Mouse (Mus musculus): ENCODE results near the gene 4930432M17Rik. TPM values are rescaled to one million over a fixed set of nuclear protein-coding genes. Genes with fewer than 3 reads are reported as not detected.

The 4930432M17Rik gene
- polyA plus RNA-seq, 1 experiment from 2014 or later: not detected

GRCm38 (mm10) chr3:121645447-121645846 lies 25.1 kb upstream of the 4930432M17Rik start:
- WGBS: 29% methylated on average over 7 of the region's 7 CpGs
- Histone ChIP-seq H3K36me3 (no peaks in the 10 kb centered on the region), H3K27ac (replicated peaks) (no peak overlapping the region), H3K4me1 (replicated peaks) (no peaks in the 10 kb centered on the region), H3K4me3 (no peak overlapping the region), H3K9ac (no peak overlapping the region), H3K4me2 (no peak overlapping the region), H3K9me3 (no peaks in the 10 kb centered on the region), H3K27me3 (no peaks in the 10 kb centered on the region)
- no peak for ATAC-seq (ENCODE audit: low FRiP score, low read depth)

GRCm38 (mm10) chr3:121646364-121647048 lies 24.1 kb upstream of the 4930432M17Rik start:
- H3K4me3 ChIP-seq: no peak overlapping the region
- 72% methylated on average over 9 of the region's 9 CpGs for WGBS
- H3K36me3 ChIP-seq: no peaks in the 10 kb centered on the region
- ATAC-seq (ENCODE audit: low FRiP score, low read depth): no peak
- no peaks in the 10 kb centered on the region for H3K27me3 ChIP-seq
- H3K4me2 ChIP-seq: no peak overlapping the region
- no peaks in the 10 kb centered on the region for H3K4me1 ChIP-seq (replicated peaks)
- no peak overlapping the region for H3K9ac ChIP-seq
- H3K9me3 ChIP-seq: no peaks in the 10 kb centered on the region
- H3K27ac ChIP-seq (replicated peaks): no peak overlapping the region

DNA sequence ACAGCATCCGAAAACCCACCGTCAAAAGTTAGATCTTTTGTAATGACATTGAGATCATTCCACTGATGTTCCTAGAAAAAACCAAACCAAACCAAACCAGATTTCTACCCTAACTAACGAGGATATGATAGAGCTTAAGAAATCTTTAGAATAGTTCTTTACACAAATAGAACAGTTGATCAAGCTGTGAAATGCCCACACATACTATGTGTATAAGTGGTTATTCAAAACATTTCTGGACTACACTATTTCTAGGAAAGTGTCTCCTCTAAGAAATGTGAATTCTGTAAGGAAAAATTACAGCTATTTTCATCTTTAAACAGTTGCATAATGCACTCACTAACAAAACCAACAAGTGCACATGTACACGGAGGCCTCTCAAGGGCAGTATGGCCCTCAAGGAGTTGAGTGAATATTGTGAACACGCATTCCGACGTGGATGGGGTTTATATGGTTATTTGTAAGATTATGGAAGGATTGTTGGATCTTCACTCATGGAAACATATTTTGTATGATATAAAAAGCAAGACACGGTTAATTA lies 22.3 kb upstream of the 4930432M17Rik start:
- Histone ChIP-seq H3K27ac (replicated peaks) (no peak overlapping the region), H3K9ac (no peak overlapping the region), H3K27me3 (no peaks in the 10 kb centered on the region), H3K4me3 (no peak overlapping the region), H3K9me3 (no peaks in the 10 kb centered on the region), H3K36me3 (no peaks in the 10 kb centered on the region), H3K4me1 (replicated peaks) (no peaks in the 10 kb centered on the region), H3K4me2 (no peak overlapping the region)
- no peak for ATAC-seq (ENCODE audit: low FRiP score, low read depth)
- WGBS: 91% methylated on average over 8 of the region's 8 CpGs

GRCm38 (mm10) chr3:121650052-121650671 lies 20.4 kb upstream of the 4930432M17Rik start:
- no peak overlapping the region for H3K9ac ChIP-seq
- no peak overlapping the region for H3K4me2 ChIP-seq
- WGBS: 71% methylated on average over 10 of the region's 10 CpGs
- H3K4me3 ChIP-seq: no peak overlapping the region
- no peaks in the 10 kb centered on the region for H3K36me3 ChIP-seq
- H3K9me3 ChIP-seq: no peaks in the 10 kb centered on the region
- no peak for ATAC-seq (ENCODE audit: low FRiP score, low read depth)
- H3K27ac ChIP-seq (replicated peaks): no peak overlapping the region
- no peaks in the 10 kb centered on the region for H3K4me1 ChIP-seq (replicated peaks)
- no peaks in the 10 kb centered on the region for H3K27me3 ChIP-seq

- ATAC-seq (ENCODE audit: low FRiP score, low read depth): no peak
- WGBS: 68% methylated on average over 3 of the region's 3 CpGs
These were observed 18.9 kb upstream of the 4930432M17Rik start for GRCm38 (mm10) chr3:121651710-121652109.

DNA sequence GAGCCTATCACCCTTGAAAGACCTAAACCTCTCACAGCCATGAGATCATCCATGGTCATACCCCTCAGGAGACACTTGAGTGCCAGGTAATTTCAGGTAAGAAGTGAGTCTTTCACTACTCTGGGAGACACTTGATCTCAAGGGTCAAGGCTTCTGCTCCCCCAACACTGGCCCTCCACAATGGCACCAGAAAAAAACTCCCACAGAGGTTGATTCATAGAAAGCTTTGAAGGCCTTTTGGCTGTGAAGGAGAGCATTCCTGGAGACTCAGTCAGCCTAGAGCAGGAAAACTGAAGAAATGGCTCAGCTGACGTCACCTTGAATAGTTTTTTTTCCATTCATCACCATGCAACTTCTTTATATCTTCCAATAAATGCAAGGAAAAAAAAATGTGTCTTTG lies 18.4 kb upstream of the 4930432M17Rik start:
- no peak overlapping the region for H3K27ac ChIP-seq (replicated peaks)
- no peak overlapping the region for H3K9ac ChIP-seq
- no peak overlapping the region for H3K4me3 ChIP-seq
- no peaks in the 10 kb centered on the region for H3K4me1 ChIP-seq (replicated peaks)
- H3K4me2 ChIP-seq: no peak overlapping the region
- H3K27me3 ChIP-seq: no peaks in the 10 kb centered on the region
- WGBS: 71% methylated on average over 1 of the region's 1 CpGs
- H3K36me3 ChIP-seq: no peaks in the 10 kb centered on the region
- no peak for ATAC-seq (ENCODE audit: low FRiP score, low read depth)
- H3K9me3 ChIP-seq: no peaks in the 10 kb centered on the region

More at GRCm38 (mm10) chr3:121651710-121652109, 18.9 kb upstream of the 4930432M17Rik start:
- H3K36me3 ChIP-seq: no peaks in the 10 kb centered on the region
- no peak overlapping the region for H3K9ac ChIP-seq
- H3K27me3 ChIP-seq: no peaks in the 10 kb centered on the region
- no peaks in the 10 kb centered on the region for H3K4me1 ChIP-seq (replicated peaks)
- no peaks in the 10 kb centered on the region for H3K9me3 ChIP-seq
- H3K4me3 ChIP-seq: no peak overlapping the region
- H3K27ac ChIP-seq (replicated peaks): no peak overlapping the region
- no peak overlapping the region for H3K4me2 ChIP-seq

DNA sequence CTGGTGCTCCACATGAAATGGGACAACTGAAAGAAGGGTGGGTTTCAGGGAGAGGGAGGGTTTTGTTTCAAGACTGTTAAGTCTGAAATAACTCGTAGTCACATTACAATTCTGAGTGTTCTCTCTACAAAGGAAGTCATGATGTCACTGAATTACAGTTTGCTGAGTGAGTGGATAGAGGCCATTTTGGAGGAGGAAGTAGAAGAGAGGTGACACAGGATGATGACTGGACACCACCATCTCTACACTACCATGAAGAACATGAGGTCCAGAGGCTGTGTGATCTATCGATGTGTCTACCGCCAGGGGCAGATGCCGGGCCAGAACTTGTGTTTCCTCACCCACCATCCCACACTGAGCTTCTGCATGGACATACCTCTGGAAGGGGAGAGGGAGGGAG lies 13.6 kb upstream of the 4930432M17Rik start:
- no peaks in the 10 kb centered on the region for H3K4me1 ChIP-seq (replicated peaks)
- H3K9ac ChIP-seq: no peak overlapping the region
- no peak overlapping the region for H3K4me2 ChIP-seq
- no peaks in the 10 kb centered on the region for H3K9me3 ChIP-seq
- H3K27ac ChIP-seq (replicated peaks): no peak overlapping the region
- ATAC-seq (ENCODE audit: low FRiP score, low read depth): no peak
- H3K27me3 ChIP-seq: no peaks in the 10 kb centered on the region
- 96% methylated on average over 4 of the region's 4 CpGs for WGBS
- no peak overlapping the region for H3K4me3 ChIP-seq
- no peaks in the 10 kb centered on the region for H3K36me3 ChIP-seq

DNA sequence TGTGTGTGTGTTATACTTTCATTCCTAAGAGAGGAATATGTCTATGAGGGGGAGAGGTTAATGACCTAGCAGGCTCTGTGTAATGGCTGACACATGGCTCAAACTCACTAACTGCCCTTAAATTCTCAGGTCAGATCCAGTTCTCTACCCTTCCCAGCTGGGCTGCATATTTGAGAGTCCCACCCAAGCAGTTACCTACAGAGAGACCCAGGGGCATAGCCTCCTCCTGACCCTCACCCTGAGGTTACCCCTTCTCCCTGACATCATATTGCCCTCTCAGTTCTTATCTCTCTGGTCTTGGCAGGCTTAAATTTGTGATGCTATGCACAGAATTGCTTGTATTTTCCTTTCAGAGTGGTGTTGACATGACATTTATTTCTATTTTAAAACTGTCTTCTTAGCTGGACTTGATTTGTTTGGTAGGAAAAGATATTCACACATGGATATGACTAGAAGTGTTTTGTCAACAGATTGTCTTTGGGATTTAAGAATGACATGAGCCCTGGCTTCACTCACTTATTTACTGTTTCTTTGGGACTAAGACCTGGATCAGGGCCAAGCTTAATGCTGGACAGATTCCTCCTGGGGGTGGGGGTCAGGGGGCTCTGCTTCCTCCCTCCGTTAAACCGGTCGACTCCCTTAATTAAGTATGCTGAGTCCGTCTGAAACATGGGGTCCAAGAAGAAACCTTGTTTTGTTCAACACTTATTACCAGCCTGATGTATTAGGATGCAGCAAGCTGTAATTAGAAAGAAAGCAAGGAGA lies 7.7 kb upstream of the 4930432M17Rik start:
- no peak overlapping the region for H3K27ac ChIP-seq (replicated peaks)
- ATAC-seq (ENCODE audit: low FRiP score, low read depth): no peak
- H3K4me1 ChIP-seq (replicated peaks): no peaks in the 10 kb centered on the region; the same call in 1 of the 2 replicates
- H3K4me3 ChIP-seq: no peak overlapping the region
- H3K4me2 ChIP-seq: no peak overlapping the region
- H3K9ac ChIP-seq: no peak overlapping the region
- H3K9me3 ChIP-seq: no peaks in the 10 kb centered on the region
- no peaks in the 10 kb centered on the region for H3K36me3 ChIP-seq
- H3K27me3 ChIP-seq: no peaks in the 10 kb centered on the region
- WGBS: 37% methylated on average over 4 of the region's 4 CpGs

DNA sequence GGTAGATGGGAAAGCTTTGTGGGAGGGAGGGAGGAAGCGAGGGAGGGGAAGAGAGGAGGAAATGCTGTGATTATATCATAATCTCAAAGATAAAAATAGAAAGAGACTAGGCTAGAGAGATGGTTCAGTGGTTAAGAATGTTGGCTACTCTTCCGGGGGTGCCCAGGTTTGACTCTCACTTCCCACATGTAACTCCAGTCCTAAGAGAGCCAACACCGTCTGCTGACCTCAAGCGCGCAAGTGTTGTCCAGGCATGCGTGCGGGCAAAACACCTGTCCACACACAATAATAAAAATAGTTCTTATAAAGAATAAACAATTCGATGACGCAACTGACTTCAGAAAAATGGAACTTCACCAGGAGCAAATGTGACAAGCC lies 7.1 kb upstream of the 4930432M17Rik start:
- H3K9ac ChIP-seq: no peak overlapping the region
- H3K27ac ChIP-seq (replicated peaks): no peak overlapping the region
- 92% methylated on average over 9 of the region's 9 CpGs for WGBS
- H3K4me1 ChIP-seq (replicated peaks): no peaks in the 10 kb centered on the region; the same call in 1 of the 2 replicates
- H3K4me2 ChIP-seq: no peak overlapping the region
- H3K36me3 ChIP-seq: no peaks in the 10 kb centered on the region
- H3K9me3 ChIP-seq: no peaks in the 10 kb centered on the region
- no peak for ATAC-seq (ENCODE audit: low FRiP score, low read depth)
- H3K27me3 ChIP-seq: no peaks in the 10 kb centered on the region
- H3K4me3 ChIP-seq: no peak overlapping the region

- Histone ChIP-seq H3K4me1 (replicated peaks) (no peaks in the 10 kb centered on the region), H3K4me3 (no peak overlapping the region), H3K9me3 (no peaks in the 10 kb centered on the region), H3K27ac (replicated peaks) (no peak overlapping the region), H3K27me3 (no peaks in the 10 kb centered on the region), H3K36me3 (no peaks in the 10 kb centered on the region), H3K4me2 (no peak overlapping the region), H3K9ac (no peak overlapping the region)
- ATAC-seq (ENCODE audit: low FRiP score, low read depth): no peak
- whole genome bisulfite sequencing: 82% methylated on average over 5 of the region's 5 CpGs
These were observed 1.7 kb downstream of the 4930432M17Rik start for GRCm38 (mm10) chr3:121672135-121672790.

DNA sequence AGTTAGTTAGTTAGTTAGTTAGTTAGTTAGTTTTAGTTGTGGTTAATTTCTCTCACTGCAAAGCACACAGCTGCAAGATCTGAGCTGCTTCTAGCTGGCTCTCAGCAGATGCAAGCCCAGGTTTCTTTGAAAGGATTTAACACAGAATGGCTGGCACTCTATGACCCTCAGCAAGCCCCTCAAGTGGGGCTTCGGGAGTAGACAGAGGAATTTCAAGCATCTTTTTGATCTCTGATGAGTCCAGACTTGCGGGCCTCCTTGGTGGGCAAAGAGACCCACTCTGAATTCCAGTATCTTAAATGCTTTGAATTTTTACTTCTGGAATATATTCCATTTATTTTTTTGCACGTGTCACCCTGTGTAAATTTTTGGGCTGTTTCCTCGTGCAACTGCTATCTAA lies 8.4 kb downstream of the 4930432M17Rik start:
- no peak overlapping the region for H3K4me3 ChIP-seq
- H3K27me3 ChIP-seq: no peaks in the 10 kb centered on the region
- no peaks in the 10 kb centered on the region for H3K4me1 ChIP-seq (replicated peaks)
- no peak overlapping the region for H3K9ac ChIP-seq
- no peak overlapping the region for H3K27ac ChIP-seq (replicated peaks)
- H3K36me3 ChIP-seq: no peaks in the 10 kb centered on the region
- no peak overlapping the region for H3K4me2 ChIP-seq
- 55% methylated on average over 4 of the region's 4 CpGs for WGBS
- no peak for ATAC-seq (ENCODE audit: low FRiP score, low read depth)
- no peaks in the 10 kb centered on the region for H3K9me3 ChIP-seq

DNA sequence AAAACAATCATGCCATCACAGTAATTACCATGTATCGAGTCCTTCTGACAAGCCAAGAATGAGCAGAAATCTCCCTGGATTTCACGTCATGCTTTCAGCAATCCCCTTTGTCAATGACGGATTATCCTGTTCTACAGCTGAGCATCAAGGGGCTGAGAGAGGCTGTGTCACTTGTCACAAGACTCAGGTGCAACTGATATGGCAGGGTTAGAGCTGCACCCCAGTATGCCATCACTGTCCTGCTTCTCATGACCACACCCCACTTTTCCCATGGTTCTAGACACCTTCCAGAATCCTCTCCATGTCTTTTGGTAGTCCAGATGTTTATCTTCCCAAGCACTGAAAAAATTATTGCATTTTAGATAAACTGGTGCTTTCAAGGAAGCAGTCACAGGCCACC lies 8.9 kb downstream of the 4930432M17Rik start:
- Histone ChIP-seq H3K4me3 (no peak overlapping the region), H3K4me2 (no peak overlapping the region), H3K27me3 (no peaks in the 10 kb centered on the region), H3K9me3 (no peaks in the 10 kb centered on the region), H3K4me1 (replicated peaks) (no peaks in the 10 kb centered on the region), H3K9ac (no peak overlapping the region), H3K27ac (replicated peaks) (no peak overlapping the region), H3K36me3 (no peaks in the 10 kb centered on the region)
- WGBS: 45% methylated on average over 3 of the region's 3 CpGs
- ATAC-seq (ENCODE audit: low FRiP score, low read depth): no peak
